Mouse (Mus musculus): ENCODE results near the gene Tex21. TPM values are rescaled to one million over a fixed set of nuclear protein-coding genes. Genes with fewer than 3 reads are reported as not detected.

Tex21 gene
- polyA plus RNA-seq, 1 experiment from 2014 or later: not detected

- WGBS: 63% methylated on average over 6 of the region's 6 CpGs
- ATAC-seq: no peak
- Histone ChIP-seq H3K4me3 (ENCODE audit: low read depth, low read length) (no peak overlapping the region), H3K27me3 (replicated peaks; ENCODE audit: insufficient read depth, low read length) (no peaks in the 10 kb centered on the region), H3K4me1 (ENCODE audit: insufficient read depth, low read depth, low read length) (no peaks in the 10 kb centered on the region), H3K36me3 (ENCODE audit: insufficient read depth, low read length) (no peaks in the 10 kb centered on the region), H3K27ac (ENCODE audit: low read length) (no peak overlapping the region), H3K4me2 (replicated peaks; ENCODE audit: low read depth, low read length) (no peak overlapping the region), H3K9me3 (ENCODE audit: low read length) (no peaks in the 10 kb centered on the region), H3K9ac (replicated peaks; ENCODE audit: low read depth) (no peak overlapping the region)
- TF ChIP-seq EP300 (IDR thresholded peaks at IDR 0.05): no peak
- TF ChIP-seq CTCF (IDR thresholded peaks at IDR 0.05): no peak
- no peak for DNase-seq (ENCODE audit: low spot score)
These were observed 25.0 kb upstream of the Tex21 start for GRCm38 (mm10) chr12:76271516-76271915.

GRCm38 (mm10) chr12:76269196-76269595 is 22.6 kb upstream of the Tex21 start:
- Histone ChIP-seq H3K4me3 (ENCODE audit: low read depth, low read length) (no peak overlapping the region), H3K27me3 (replicated peaks; ENCODE audit: insufficient read depth, low read length) (no peaks in the 10 kb centered on the region), H3K4me1 (ENCODE audit: insufficient read depth, low read depth, low read length) (no peaks in the 10 kb centered on the region), H3K27ac (ENCODE audit: low read length) (no peak overlapping the region), H3K9ac (replicated peaks; ENCODE audit: low read depth) (no peak overlapping the region), H3K4me2 (replicated peaks; ENCODE audit: low read depth, low read length) (no peak overlapping the region), H3K36me3 (ENCODE audit: insufficient read depth, low read length) (no peaks in the 10 kb centered on the region), H3K9me3 (ENCODE audit: low read length) (no peaks in the 10 kb centered on the region)
- DNase-seq (ENCODE audit: low spot score) (no peak), ATAC-seq (no peak)
- TF ChIP-seq EP300 (IDR thresholded peaks at IDR 0.05) (no peak), CTCF (IDR thresholded peaks at IDR 0.05) (no peak)
- WGBS: 57% methylated on average over 7 of the region's 7 CpGs

- ATAC-seq (no peak), DNase-seq (ENCODE audit: low spot score) (no peak)
- Histone ChIP-seq H3K4me2 (replicated peaks; ENCODE audit: low read depth, low read length) (no peak overlapping the region), H3K36me3 (ENCODE audit: insufficient read depth, low read length) (no peaks in the 10 kb centered on the region), H3K9ac (replicated peaks; ENCODE audit: low read depth) (no peak overlapping the region), H3K4me1 (ENCODE audit: insufficient read depth, low read depth, low read length) (no peaks in the 10 kb centered on the region), H3K4me3 (ENCODE audit: low read depth, low read length) (no peak overlapping the region), H3K27me3 (replicated peaks; ENCODE audit: insufficient read depth, low read length) (no peaks in the 10 kb centered on the region), H3K27ac (ENCODE audit: low read length) (no peak overlapping the region), H3K9me3 (ENCODE audit: low read length) (no peaks in the 10 kb centered on the region)
- TF ChIP-seq CTCF (IDR thresholded peaks at IDR 0.05): no peak
- no peak for TF ChIP-seq EP300 (IDR thresholded peaks at IDR 0.05)
- 81% methylated on average over 10 of the region's 10 CpGs for WGBS
These were observed 22.1 kb upstream of the Tex21 start for GRCm38 (mm10) chr12:76268686-76269085.

- H3K4me1 ChIP-seq (ENCODE audit: insufficient read depth, low read depth, low read length): no peaks in the 10 kb centered on the region
- no peaks in the 10 kb centered on the region for H3K27me3 ChIP-seq (replicated peaks; ENCODE audit: insufficient read depth, low read length)
- H3K36me3 ChIP-seq (ENCODE audit: insufficient read depth, low read length): no peaks in the 10 kb centered on the region
- WGBS: 57% methylated on average over 9 of the region's 9 CpGs
- TF ChIP-seq EP300 (IDR thresholded peaks at IDR 0.05): peak; percentile 13; the same call in 1 of the 2 replicates
- peak; percentile 85 for TF ChIP-seq CTCF (IDR thresholded peaks at IDR 0.05)
- no peaks in the 10 kb centered on the region for H3K9me3 ChIP-seq (ENCODE audit: low read length)
- DNase-seq (ENCODE audit: low spot score): peak; percentile 77
- peak; percentile 64 for ATAC-seq
- no peak overlapping the region for H3K4me3 ChIP-seq (ENCODE audit: low read depth, low read length)
- no peak overlapping the region for H3K9ac ChIP-seq (replicated peaks; ENCODE audit: low read depth)
- H3K27ac ChIP-seq (ENCODE audit: low read length): no peak overlapping the region
- H3K4me2 ChIP-seq (replicated peaks; ENCODE audit: low read depth, low read length): no peak overlapping the region
These were observed 20.3 kb upstream of the Tex21 start for GRCm38 (mm10) chr12:76266875-76267274.

GRCm38 (mm10) chr12:76265001-76265400 is 18.5 kb upstream of the Tex21 start:
- Histone ChIP-seq H3K9ac (replicated peaks; ENCODE audit: low read depth) (no peak overlapping the region), H3K4me3 (ENCODE audit: low read depth, low read length) (no peak overlapping the region), H3K9me3 (ENCODE audit: low read length) (no peaks in the 10 kb centered on the region), H3K27me3 (replicated peaks; ENCODE audit: insufficient read depth, low read length) (no peaks in the 10 kb centered on the region), H3K4me1 (ENCODE audit: insufficient read depth, low read depth, low read length) (no peaks in the 10 kb centered on the region), H3K36me3 (ENCODE audit: insufficient read depth, low read length) (no peaks in the 10 kb centered on the region), H3K4me2 (replicated peaks; ENCODE audit: low read depth, low read length) (no peak overlapping the region), H3K27ac (ENCODE audit: low read length) (no peak overlapping the region)
- ATAC-seq: no peak
- 64% methylated on average over 6 of the region's 6 CpGs for WGBS
- DNase-seq (ENCODE audit: low spot score): no peak
- TF ChIP-seq CTCF (IDR thresholded peaks at IDR 0.05): no peak
- no peak for TF ChIP-seq EP300 (IDR thresholded peaks at IDR 0.05)

- TF ChIP-seq CTCF (IDR thresholded peaks at IDR 0.05) (no peak), EP300 (IDR thresholded peaks at IDR 0.05) (no peak)
- no peak overlapping the region for H3K4me2 ChIP-seq (replicated peaks; ENCODE audit: low read depth, low read length)
- H3K27ac ChIP-seq (ENCODE audit: low read length): 0 out of 2 replicates have a peak overlapping the region, but pooled peaks have one; percentile 14
- no peak overlapping the region for H3K4me3 ChIP-seq (ENCODE audit: low read depth, low read length)
- WGBS: 69% methylated on average over 9 of the region's 9 CpGs
- H3K9ac ChIP-seq (replicated peaks; ENCODE audit: low read depth): no peak overlapping the region
- peak; percentile 75 for DNase-seq (ENCODE audit: low spot score)
- H3K9me3 ChIP-seq (ENCODE audit: low read length): no peaks in the 10 kb centered on the region
- H3K4me1 ChIP-seq (ENCODE audit: insufficient read depth, low read depth, low read length): no peaks in the 10 kb centered on the region
- peak; percentile 35; the same call in 1 of the 2 replicates for ATAC-seq
- no peaks in the 10 kb centered on the region for H3K36me3 ChIP-seq (ENCODE audit: insufficient read depth, low read length)
- no peaks in the 10 kb centered on the region for H3K27me3 ChIP-seq (replicated peaks; ENCODE audit: insufficient read depth, low read length)
These were observed 17.9 kb upstream of the Tex21 start for GRCm38 (mm10) chr12:76264325-76264965.
